Mouse (Mus musculus): Measurements from ENCODE around the gene Slc12a1. TPM values are rescaled to one million over a fixed set of nuclear protein-coding genes. Genes with fewer than 3 reads are reported as not detected.

Gene Slc12a1
- polyA plus RNA-seq, 1 experiment from 2014 or later, result not detected

GRCm38 (mm10) chr2:125178225-125178798 is 26.0 kb downstream of the Slc12a1 start:
- H3K27ac ChIP-seq (ENCODE audit: low read depth, low read length), result 0 out of 2 replicates have a peak overlapping the region, but pooled peaks have one; percentile 9
- ATAC-seq (peak; percentile 71; the same call in 1 of the 2 replicates), DNase-seq (ENCODE audit: low spot score) (peak; percentile 72)
- H3K27me3 ChIP-seq (replicated peaks; ENCODE audit: control insufficient read depth, insufficient read depth, low read length), result no peaks in the 10 kb centered on the region
- no peaks in the 10 kb centered on the region for H3K4me1 ChIP-seq (ENCODE audit: control insufficient read depth, insufficient read depth, low read length)
- no peak overlapping the region for H3K4me2 ChIP-seq (ENCODE audit: low read length)
- no peak overlapping the region for H3K9ac ChIP-seq (ENCODE audit: low read length)
- H3K36me3 ChIP-seq (ENCODE audit: control insufficient read depth, insufficient read depth, low read length), result no peaks in the 10 kb centered on the region
- no peak overlapping the region for H3K4me3 ChIP-seq (ENCODE audit: low read depth, low read length)
- H3K9me3 ChIP-seq (replicated peaks; ENCODE audit: control insufficient read depth, low read length), result no peaks in the 10 kb centered on the region
- WGBS, result 73% methylated on average over 7 of the region's 7 CpGs

GRCm38 (mm10) chr2:125187904-125188303 is 35.6 kb downstream of the Slc12a1 start:
- Histone ChIP-seq H3K27me3 (replicated peaks; ENCODE audit: control insufficient read depth, insufficient read depth, low read length) (no peaks in the 10 kb centered on the region), H3K27ac (ENCODE audit: low read depth, low read length) (no peak overlapping the region), H3K9ac (ENCODE audit: low read length) (no peak overlapping the region), H3K4me3 (ENCODE audit: low read depth, low read length) (no peak overlapping the region), H3K4me2 (ENCODE audit: low read length) (no peak overlapping the region), H3K36me3 (ENCODE audit: control insufficient read depth, insufficient read depth, low read length) (no peaks in the 10 kb centered on the region), H3K9me3 (replicated peaks; ENCODE audit: control insufficient read depth, low read length) (no peaks in the 10 kb centered on the region), H3K4me1 (ENCODE audit: control insufficient read depth, insufficient read depth, low read length) (no peaks in the 10 kb centered on the region)
- WGBS, result 76% methylated on average over 11 of the region's 11 CpGs
- ATAC-seq (no peak), DNase-seq (ENCODE audit: low spot score) (no peak)

GRCm38 (mm10) chr2:125189197-125189596 is 36.9 kb downstream of the Slc12a1 start:
- 2% methylated on average over 2 of the region's 2 CpGs for WGBS
- no peak overlapping the region for H3K4me3 ChIP-seq (ENCODE audit: low read depth, low read length)
- ATAC-seq (peak; percentile 70), DNase-seq (ENCODE audit: low spot score) (peak; percentile 76)
- no peaks in the 10 kb centered on the region for H3K4me1 ChIP-seq (ENCODE audit: control insufficient read depth, insufficient read depth, low read length)
- H3K27me3 ChIP-seq (replicated peaks; ENCODE audit: control insufficient read depth, insufficient read depth, low read length), result no peaks in the 10 kb centered on the region
- no peaks in the 10 kb centered on the region for H3K36me3 ChIP-seq (ENCODE audit: control insufficient read depth, insufficient read depth, low read length)
- no peak overlapping the region for H3K9ac ChIP-seq (ENCODE audit: low read length)
- no peaks in the 10 kb centered on the region for H3K9me3 ChIP-seq (replicated peaks; ENCODE audit: control insufficient read depth, low read length)
- H3K4me2 ChIP-seq (ENCODE audit: low read length), result no peak overlapping the region
- no peak overlapping the region for H3K27ac ChIP-seq (ENCODE audit: low read depth, low read length)

- Histone ChIP-seq H3K9me3 (replicated peaks; ENCODE audit: control insufficient read depth, low read length) (no peaks in the 10 kb centered on the region), H3K27ac (ENCODE audit: low read depth, low read length) (no peak overlapping the region), H3K27me3 (replicated peaks; ENCODE audit: control insufficient read depth, insufficient read depth, low read length) (no peaks in the 10 kb centered on the region), H3K4me1 (ENCODE audit: control insufficient read depth, insufficient read depth, low read length) (no peaks in the 10 kb centered on the region), H3K9ac (ENCODE audit: low read length) (no peak overlapping the region), H3K4me3 (ENCODE audit: low read depth, low read length) (no peak overlapping the region), H3K36me3 (ENCODE audit: control insufficient read depth, insufficient read depth, low read length) (no peaks in the 10 kb centered on the region), H3K4me2 (ENCODE audit: low read length) (no peak overlapping the region)
- no peak for ATAC-seq
- no peak for DNase-seq (ENCODE audit: low spot score)
Observed at GRCm38 (mm10) chr2:125192905-125193304, 40.6 kb downstream of the Slc12a1 start.

GRCm38 (mm10) chr2:125196771-125197170 is 44.5 kb downstream of the Slc12a1 start:
- Histone ChIP-seq H3K9me3 (replicated peaks; ENCODE audit: control insufficient read depth, low read length) (no peaks in the 10 kb centered on the region), H3K4me3 (ENCODE audit: low read depth, low read length) (no peak overlapping the region), H3K4me2 (ENCODE audit: low read length) (no peak overlapping the region), H3K9ac (ENCODE audit: low read length) (no peak overlapping the region), H3K27me3 (replicated peaks; ENCODE audit: control insufficient read depth, insufficient read depth, low read length) (no peaks in the 10 kb centered on the region), H3K27ac (ENCODE audit: low read depth, low read length) (no peak overlapping the region), H3K36me3 (ENCODE audit: control insufficient read depth, insufficient read depth, low read length) (no peaks in the 10 kb centered on the region), H3K4me1 (ENCODE audit: control insufficient read depth, insufficient read depth, low read length) (no peaks in the 10 kb centered on the region)
- DNase-seq (ENCODE audit: low spot score) (peak; percentile 28), ATAC-seq (no peak)
- WGBS, result 19% methylated on average over 7 of the region's 7 CpGs

- H3K9ac ChIP-seq (ENCODE audit: low read length), result no peak overlapping the region
- H3K27me3 ChIP-seq (replicated peaks; ENCODE audit: control insufficient read depth, insufficient read depth, low read length), result no peaks in the 10 kb centered on the region
- no peaks in the 10 kb centered on the region for H3K36me3 ChIP-seq (ENCODE audit: control insufficient read depth, insufficient read depth, low read length)
- H3K4me2 ChIP-seq (ENCODE audit: low read length), result no peak overlapping the region
- H3K27ac ChIP-seq (ENCODE audit: low read depth, low read length), result no peak overlapping the region
- no peak overlapping the region for H3K4me3 ChIP-seq (ENCODE audit: low read depth, low read length)
- H3K9me3 ChIP-seq (replicated peaks; ENCODE audit: control insufficient read depth, low read length), result no peaks in the 10 kb centered on the region
- 0 out of 2 replicates have a peak, but pooled peaks cover 2% of the 10 kb centered on the region for H3K4me1 ChIP-seq (ENCODE audit: control insufficient read depth, insufficient read depth, low read length)
- DNase-seq (ENCODE audit: low spot score) (peak; percentile 58), ATAC-seq (peak; percentile 86)
- 70% methylated on average over 14 of the region's 14 CpGs for WGBS
Observed at GRCm38 (mm10) chr2:125208894-125209596, 56.7 kb downstream of the Slc12a1 start.

- H3K9ac ChIP-seq (ENCODE audit: low read length), result no peak overlapping the region
- H3K36me3 ChIP-seq (ENCODE audit: control insufficient read depth, insufficient read depth, low read length), result no peaks in the 10 kb centered on the region
- no peak overlapping the region for H3K27ac ChIP-seq (ENCODE audit: low read depth, low read length)
- no peak overlapping the region for H3K4me3 ChIP-seq (ENCODE audit: low read depth, low read length)
- H3K4me2 ChIP-seq (ENCODE audit: low read length), result no peak overlapping the region
- no peaks in the 10 kb centered on the region for H3K27me3 ChIP-seq (replicated peaks; ENCODE audit: control insufficient read depth, insufficient read depth, low read length)
- 0 out of 2 replicates have a peak, but pooled peaks cover 2% of the 10 kb centered on the region for H3K4me1 ChIP-seq (ENCODE audit: control insufficient read depth, insufficient read depth, low read length)
- ATAC-seq (no peak), DNase-seq (ENCODE audit: low spot score) (peak; percentile 12)
- H3K9me3 ChIP-seq (replicated peaks; ENCODE audit: control insufficient read depth, low read length), result no peaks in the 10 kb centered on the region
- WGBS, result 64% methylated on average over 10 of the region's 10 CpGs
Observed at GRCm38 (mm10) chr2:125211831-125212510, 59.7 kb downstream of the Slc12a1 start.

- H3K4me2 ChIP-seq (ENCODE audit: low read length), result no peak overlapping the region
- H3K36me3 ChIP-seq (ENCODE audit: control insufficient read depth, insufficient read depth, low read length), result no peaks in the 10 kb centered on the region
- H3K9me3 ChIP-seq (replicated peaks; ENCODE audit: control insufficient read depth, low read length), result no peaks in the 10 kb centered on the region
- H3K27me3 ChIP-seq (replicated peaks; ENCODE audit: control insufficient read depth, insufficient read depth, low read length), result no peaks in the 10 kb centered on the region
- DNase-seq (ENCODE audit: low spot score) (peak; percentile 90), ATAC-seq (peak; percentile 55; the same call in 1 of the 2 replicates)
- no peak overlapping the region for H3K4me3 ChIP-seq (ENCODE audit: low read depth, low read length)
- no peak overlapping the region for H3K27ac ChIP-seq (ENCODE audit: low read depth, low read length)
- WGBS, result 4% methylated on average over 3 of the region's 3 CpGs
- H3K9ac ChIP-seq (ENCODE audit: low read length), result no peak overlapping the region
- H3K4me1 ChIP-seq (ENCODE audit: control insufficient read depth, insufficient read depth, low read length), result 0 out of 2 replicates have a peak, but pooled peaks cover 1% of the 10 kb centered on the region
Observed at GRCm38 (mm10) chr2:125214592-125214991, 62.3 kb downstream of the Slc12a1 start.

GRCm38 (mm10) chr2:125217286-125217685 is 65.0 kb downstream of the Slc12a1 start:
- Histone ChIP-seq H3K27me3 (replicated peaks; ENCODE audit: control insufficient read depth, insufficient read depth, low read length) (no peaks in the 10 kb centered on the region), H3K9ac (ENCODE audit: low read length) (no peak overlapping the region), H3K4me3 (ENCODE audit: low read depth, low read length) (no peak overlapping the region), H3K4me1 (ENCODE audit: control insufficient read depth, insufficient read depth, low read length) (no peaks in the 10 kb centered on the region), H3K27ac (ENCODE audit: low read depth, low read length) (no peak overlapping the region), H3K36me3 (ENCODE audit: control insufficient read depth, insufficient read depth, low read length) (no peaks in the 10 kb centered on the region), H3K9me3 (replicated peaks; ENCODE audit: control insufficient read depth, low read length) (no peaks in the 10 kb centered on the region), H3K4me2 (ENCODE audit: low read length) (no peak overlapping the region)
- ATAC-seq, result no peak
- 81% methylated on average over 6 of the region's 6 CpGs for WGBS
- no peak for DNase-seq (ENCODE audit: low spot score)
